Mouse (Mus musculus) T-cell, adult 2 months (primary cell): Measurements from ENCODE around the gene Gm5269.

ENCODE experiments used
- DNase-seq: peaks from one replicate; pipeline ENCODE4 v3.0.0; 2022; ENCODE audit warnings: low spot score

Gm5269 gene

GRCm38 (mm10) chr1:45877463-45877862 is 12.6 kb downstream of the Gm5269 start:
- no peak for DNase-seq

- no peak for DNase-seq
These were observed 13.4 kb downstream of the Gm5269 start for GRCm38 (mm10) chr1:45876450-45877198.

- DNase-seq, result no peak
These were observed 14.4 kb downstream of the Gm5269 start for GRCm38 (mm10) chr1:45875640-45876039.

GRCm38 (mm10) chr1:45873250-45873649 is 16.8 kb downstream of the Gm5269 start:
- DNase-seq, result no peak

GRCm38 (mm10) chr1:45868479-45869137 is 21.5 kb downstream of the Gm5269 start:
- DNase-seq, result no peak

- no peak for DNase-seq
These were observed 22.0 kb downstream of the Gm5269 start for GRCm38 (mm10) chr1:45868050-45868449.

- DNase-seq, result no peak
These were observed 23.6 kb downstream of the Gm5269 start for GRCm38 (mm10) chr1:45866288-45867018.

GRCm38 (mm10) chr1:45865727-45866126 is 24.3 kb downstream of the Gm5269 start:
- no peak for DNase-seq

- DNase-seq, result no peak
These were observed 24.8 kb downstream of the Gm5269 start for GRCm38 (mm10) chr1:45865316-45865715.

GRCm38 (mm10) chr1:45864564-45865014 is 25.5 kb downstream of the Gm5269 start:
- DNase-seq, result no peak

- no peak for DNase-seq
These were observed 26.4 kb downstream of the Gm5269 start for GRCm38 (mm10) chr1:45863641-45864040.

- no peak for DNase-seq
These were observed 28.9 kb downstream of the Gm5269 start for GRCm38 (mm10) chr1:45861162-45861561.

GRCm38 (mm10) chr1:45860349-45860748 is 29.7 kb downstream of the Gm5269 start:
- no peak for DNase-seq

GRCm38 (mm10) chr1:45858038-45858437 is 32.0 kb downstream of the Gm5269 start:
- DNase-seq, result no peak

- no peak for DNase-seq
These were observed 44.6 kb downstream of the Gm5269 start for GRCm38 (mm10) chr1:45845466-45845865.
